Mouse (Mus musculus) E14TG2a.4 (cell line): Measurements from ENCODE around the gene Abca2.

Experiments used
- CTCF ChIP-seq: conservative IDR thresholded peaks from 2 replicates; pipeline ENCODE4 v1.5.1; 2014; ENCODE audit warnings: low read length
- POU5F1 ChIP-seq: IDR thresholded peaks from 2 replicates; pipeline ENCODE4 v1.6.1; 2014; ENCODE audit warnings: low read length, borderline replicate concordance

GRCm38 (mm10) chr2:25433101-25433500, 4.6 kb downstream of the Abca2 start:
- TF ChIP-seq CTCF, result no peak
- no peak for TF ChIP-seq POU5F1
